Mouse (Mus musculus) CH12.LX (cell line): ENCODE data around the gene Tmem110.

Experiments used
- CHD1 ChIP-seq: IDR thresholded peaks from 2 replicates; pipeline ENCODE4 v1.6.1; 2012; ENCODE audit warnings: low read depth, low read length, improper control_type of control experiment, inconsistent platforms
- CTCF ChIP-seq, 2 experiments: IDR thresholded peaks in 1 of 2; conservative IDR thresholded peaks in 1 of 2; 2 replicates each; pipeline ENCODE4 v1.5.1; 2011 to 2012; ENCODE audit warnings: low read depth in 2 of 2, low read length in 2 of 2, improper control_type of control experiment in 1 of 2, inconsistent platforms in 1 of 2, mild to moderate bottlenecking in 1 of 2, moderate library complexity in 1 of 2
- ELF1 ChIP-seq: IDR thresholded peaks from 2 replicates; pipeline ENCODE4 v1.6.1; 2014; ENCODE audit warnings: low read depth, mild to moderate bottlenecking, inconsistent platforms, low read length, improper control_type of control experiment
- EP300 ChIP-seq: IDR thresholded peaks from 2 replicates; pipeline ENCODE4 v1.6.1; 2011; ENCODE audit warnings: low read length, improper control_type of control experiment
- ETS1 ChIP-seq: conservative IDR thresholded peaks from 2 replicates; pipeline ENCODE4 v1.6.1; 2012; ENCODE audit warnings: low read depth, mild to moderate bottlenecking, inconsistent platforms, low read length, improper control_type of control experiment, moderate library complexity
- MYC ChIP-seq: IDR thresholded peaks from 2 replicates; pipeline ENCODE4 v1.6.1; 2011; ENCODE audit warnings: low read depth, mild to moderate bottlenecking, improper control_type of control experiment, low read length
- POLR2A ChIP-seq: IDR thresholded peaks from 2 replicates; pipeline ENCODE4 v1.6.1; 2011; ENCODE audit warnings: low read depth, mild to moderate bottlenecking, improper control_type of control experiment, low read length
- POLR2AphosphoS2 ChIP-seq: IDR thresholded peaks from 2 replicates; pipeline ENCODE4 v1.6.1; 2011; ENCODE audit warnings: low read depth, low read length, improper control_type of control experiment
- RAD21 ChIP-seq: IDR thresholded peaks from 2 replicates; pipeline ENCODE4 v1.6.1; 2011; ENCODE audit warnings: low read depth, mild to moderate bottlenecking, low read length, improper control_type of control experiment, moderate library complexity
- TCF12 ChIP-seq: IDR thresholded peaks from 2 replicates; pipeline ENCODE4 v1.6.1; 2014; ENCODE audit warnings: low read depth, mild to moderate bottlenecking, inconsistent platforms, low read length, improper control_type of control experiment

GRCm38 (mm10) chr14:30868826-30869225 is 43.4 kb downstream of the Tmem110 start:
- TF ChIP-seq MYC: no peak
- TF ChIP-seq CTCF (conservative IDR thresholded peaks at IDR 0.05 in 1 of 2, IDR thresholded peaks at IDR 0.05 in 1 of 2; ENCODE audit: low read depth in 2 of 2, low read length in 2 of 2): no peak
- no peak for TF ChIP-seq EP300
- no peak for TF ChIP-seq ELF1
- no peak for TF ChIP-seq RAD21
- no peak for TF ChIP-seq TCF12
- TF ChIP-seq ETS1: no peak
- TF ChIP-seq POLR2AphosphoS2: no peak
- TF ChIP-seq CHD1: no peak
- TF ChIP-seq POLR2A: no peak
